Mouse (Mus musculus): ENCODE data around the gene Ankrd1. TPM values are rescaled to one million over a fixed set of nuclear protein-coding genes. Genes with fewer than 3 reads are reported as not detected.

Ankrd1 gene
- polyA plus RNA-seq, 1 experiment from 2014 or later = 665 TPM

DNA sequence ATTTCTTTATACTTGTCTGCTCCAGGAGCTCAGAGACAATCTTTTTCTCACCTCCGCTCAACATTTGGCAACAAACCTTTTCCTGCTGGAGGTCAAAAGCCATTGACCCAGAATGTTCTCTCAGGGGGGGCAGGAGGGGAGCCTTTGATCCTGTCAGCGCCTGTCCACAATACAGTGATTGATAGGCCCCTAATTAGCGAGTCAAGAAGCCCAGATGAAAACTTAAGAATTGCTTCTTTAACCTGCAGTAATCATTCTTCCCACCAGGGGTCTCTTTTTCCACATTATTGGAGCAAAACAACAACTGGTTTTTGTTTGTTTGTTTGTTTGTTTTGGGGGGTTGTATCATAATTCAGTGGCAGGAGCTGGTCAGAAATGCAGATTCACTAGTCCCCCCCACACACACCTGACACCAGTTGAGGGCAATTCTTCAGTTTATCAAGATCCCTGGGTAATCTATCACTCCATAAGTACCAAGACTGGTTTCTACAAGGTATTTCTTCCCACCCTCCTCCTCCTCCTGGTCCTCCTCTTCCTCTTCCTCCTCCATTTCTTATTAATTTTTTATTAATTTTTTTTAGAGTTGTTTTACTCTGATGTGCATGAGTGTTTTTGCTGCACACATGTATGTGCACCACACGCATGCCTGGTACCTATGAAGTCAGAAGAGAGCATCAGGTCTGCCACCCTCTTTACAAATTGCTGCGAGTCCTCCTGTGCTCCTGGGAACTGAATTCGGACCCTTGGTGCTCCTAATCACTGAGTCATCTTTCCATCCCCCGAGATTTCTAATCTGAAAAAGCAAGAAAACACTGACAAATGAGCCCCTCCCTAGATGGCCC lies 8.6 kb downstream of the Ankrd1 start:
- POLR2A ChIA-PET = interaction anchor here (0.6 kb wide), 1 partner anchor 362 kb away, joined by 3 read pairs; no protein-coding TSS in a partner anchor
- peak; percentile 71 for TF ChIP-seq CTCF (IDR thresholded peaks at IDR 0.05)
- in situ Hi-C loops (cut with MboI; ENCODE audit: low pct_unique_long_range_greater_than_20kb) = loop anchor here (5.0 to 10.0 kb wide), 2 partner anchors 36 to 814 kb away; partner anchors contain the start of gene Btaf1
- no peaks in the 10 kb centered on the region for H3K27me3 ChIP-seq
- DNase-seq (ENCODE audit: low read depth, low spot score) (no peak), ATAC-seq (peak; percentile 38)
- CTCF ChIA-PET = interaction anchor here (0.6 to 1.6 kb wide), 8 partner anchors 11 to 333 kb away, joined by 3 to 7 read pairs (median 3); no protein-coding TSS in a partner anchor

DNA sequence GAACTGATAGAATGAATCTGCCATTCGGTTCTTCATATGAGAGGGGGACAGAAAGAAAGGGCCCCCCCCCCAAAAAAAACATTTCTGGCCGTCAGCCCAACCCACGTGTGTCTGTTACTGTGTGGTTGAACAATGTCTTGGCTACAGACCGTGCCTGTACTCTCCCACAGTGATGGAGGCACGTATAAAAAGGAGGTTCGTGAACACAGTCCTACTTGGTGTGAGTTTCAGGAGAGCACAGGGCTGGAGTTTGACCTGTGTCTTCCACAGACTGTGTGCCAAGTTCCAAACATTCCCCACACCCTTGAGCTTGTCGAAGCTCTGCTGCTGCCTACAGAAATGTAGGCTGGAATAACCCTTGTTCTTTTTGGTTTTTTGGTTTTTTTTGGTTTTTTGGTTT lies 9.4 kb downstream of the Ankrd1 start:
- DNase-seq (ENCODE audit: low read depth, low spot score) (no peak), ATAC-seq (peak; percentile 33)
- POLR2A ChIA-PET = interaction anchor here (0.6 kb wide), 1 partner anchor 363 kb away, joined by 3 read pairs; no protein-coding TSS in a partner anchor
- CTCF ChIA-PET = interaction anchor here (0.7 to 1.6 kb wide), 6 partner anchors 10 to 331 kb away, joined by 3 to 7 read pairs (median 4); no protein-coding TSS in a partner anchor
- no peaks in the 10 kb centered on the region for H3K27me3 ChIP-seq
- TF ChIP-seq CTCF (IDR thresholded peaks at IDR 0.05) = no peak
- in situ Hi-C loops (cut with MboI; ENCODE audit: low pct_unique_long_range_greater_than_20kb) = loop anchor here (5.0 to 10.0 kb wide), 2 partner anchors 37 to 814 kb away; partner anchors contain the start of gene Btaf1

DNA sequence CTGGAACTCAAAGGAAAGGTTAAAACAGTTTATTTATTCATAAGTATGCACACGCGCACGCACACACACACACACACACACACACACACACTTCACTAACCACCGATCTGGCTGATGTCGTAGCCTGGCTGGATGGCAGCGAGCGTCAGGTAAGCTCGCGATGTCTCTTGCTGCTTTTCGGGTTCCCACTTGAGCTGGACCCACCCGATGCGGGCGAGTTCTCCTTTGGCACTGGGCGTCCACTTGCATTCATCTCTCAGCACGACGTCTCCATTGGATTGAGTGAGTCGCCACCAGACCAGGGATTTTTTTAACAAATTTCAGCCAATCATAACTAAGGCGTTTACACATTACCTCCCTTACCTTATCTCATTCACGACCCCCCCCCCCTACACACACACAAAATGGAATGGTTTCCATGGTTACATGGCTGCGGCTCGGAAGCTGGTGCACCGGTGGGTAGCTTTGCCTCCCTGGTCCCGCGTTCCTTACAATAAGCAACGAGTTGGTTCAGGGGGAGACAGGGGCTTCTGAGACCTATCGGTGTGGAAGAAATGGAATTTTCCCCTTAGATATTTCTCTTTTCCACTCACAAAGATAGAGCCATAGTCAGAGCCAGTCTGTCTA lies 10.5 kb downstream of the Ankrd1 start:
- ChIA-PET CTCF (interaction anchor here (1.3 to 1.6 kb wide), 2 partner anchors 15 to 75 kb away, joined by 4 read pairs; no protein-coding TSS in a partner anchor), POLR2A (no interaction called here)
- no peaks in the 10 kb centered on the region for H3K27me3 ChIP-seq
- in situ Hi-C loops (cut with MboI; ENCODE audit: low pct_unique_long_range_greater_than_20kb) = loop anchor here (5.0 kb wide), 1 partner anchor 333 kb away; no protein-coding TSS in a partner anchor
- no peak for TF ChIP-seq CTCF (IDR thresholded peaks at IDR 0.05)
- ATAC-seq = no peak
- no peak for DNase-seq (ENCODE audit: low read depth, low spot score)

DNA sequence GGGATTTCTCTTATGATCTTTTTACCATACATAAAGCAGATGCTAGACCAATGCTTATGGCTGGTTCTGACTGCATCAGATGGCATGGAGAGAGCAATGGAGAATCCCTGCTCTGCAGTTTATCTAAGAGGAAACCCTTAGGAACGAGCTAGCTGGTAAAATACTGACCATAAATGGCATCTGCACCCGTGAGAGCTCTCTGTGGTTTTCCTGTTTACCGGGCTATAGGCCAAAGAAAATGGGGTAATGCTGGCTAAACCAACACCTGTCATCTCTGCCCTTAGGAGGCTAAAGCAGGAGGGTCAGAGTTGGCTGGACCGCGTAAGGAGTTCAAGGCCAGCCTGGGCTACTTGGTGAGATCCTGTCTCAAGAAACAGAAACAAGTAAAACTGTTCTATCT lies 16.0 kb downstream of the Ankrd1 start:
- no peaks in the 10 kb centered on the region for H3K27me3 ChIP-seq
- no peak for TF ChIP-seq CTCF (IDR thresholded peaks at IDR 0.05)
- in situ Hi-C loops (cut with MboI; ENCODE audit: low pct_unique_long_range_greater_than_20kb) = no loop called here
- DNase-seq (ENCODE audit: low read depth, low spot score) (no peak), ATAC-seq (no peak)
- ChIA-PET POLR2A (no interaction called here), CTCF (interaction anchor here (1.9 kb wide), 1 partner anchor 13 kb away, joined by 7 read pairs; no protein-coding TSS in a partner anchor)

DNA sequence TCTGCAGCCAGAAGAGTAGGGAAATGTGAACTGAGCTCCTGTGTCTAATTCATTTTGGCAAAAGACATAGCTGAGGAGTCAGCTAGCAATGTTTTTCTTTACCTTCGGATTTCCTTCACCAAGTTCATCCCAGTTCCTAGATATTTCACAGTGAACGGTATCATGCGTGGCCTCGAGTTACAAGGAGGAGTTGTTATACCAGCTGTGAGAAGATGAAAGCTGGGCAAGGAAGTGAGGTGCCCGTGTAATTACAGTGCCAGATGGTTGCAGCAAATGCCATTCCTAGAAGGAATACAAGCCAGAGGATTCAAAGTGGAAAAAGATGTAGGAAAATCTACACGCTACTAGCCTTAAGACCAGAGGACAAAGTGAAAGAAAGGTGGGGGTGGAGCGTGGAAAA lies 21.0 kb downstream of the Ankrd1 start:
- ATAC-seq = no peak
- no peak for TF ChIP-seq CTCF (IDR thresholded peaks at IDR 0.05)
- DNase-seq (ENCODE audit: low read depth, low spot score) = no peak
- H3K27me3 ChIP-seq = no peaks in the 10 kb centered on the region
- ChIA-PET CTCF (interaction anchor here (1.2 kb wide), 2 partner anchors 16 to 69 kb away, joined by 3 read pairs; no protein-coding TSS in a partner anchor), POLR2A (no interaction called here)
- in situ Hi-C loops (cut with MboI; ENCODE audit: low pct_unique_long_range_greater_than_20kb) = loop anchor here (25.0 kb wide), 1 partner anchor 1437 kb away; no protein-coding TSS in a partner anchor

DNA sequence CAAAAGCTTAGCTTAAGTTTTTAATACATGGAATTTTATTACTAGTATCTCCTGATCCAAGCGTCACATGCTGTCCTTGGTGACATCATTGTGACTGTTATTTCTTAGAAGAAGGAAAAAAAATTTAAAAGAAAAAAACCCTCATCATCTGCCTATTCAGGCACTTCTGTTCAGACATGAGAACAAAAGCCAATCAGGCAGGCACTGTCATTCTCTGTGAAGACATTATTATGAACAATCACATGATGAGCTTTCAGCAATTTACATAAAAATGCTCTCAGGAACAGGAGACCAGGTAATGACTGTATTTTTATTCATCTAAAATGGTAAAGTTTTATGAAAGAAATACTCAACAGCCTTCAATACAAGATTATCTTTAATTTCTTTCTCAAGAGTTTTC lies 21.6 kb downstream of the Ankrd1 start:
- ATAC-seq = no peak
- no peak for TF ChIP-seq CTCF (IDR thresholded peaks at IDR 0.05)
- in situ Hi-C loops (cut with MboI; ENCODE audit: low pct_unique_long_range_greater_than_20kb) = loop anchor here (25.0 kb wide), 1 partner anchor 1436 kb away; no protein-coding TSS in a partner anchor
- ChIA-PET POLR2A (no interaction called here), CTCF (interaction anchor here (1.2 kb wide), 2 partner anchors 16 to 69 kb away, joined by 3 read pairs; no protein-coding TSS in a partner anchor)
- H3K27me3 ChIP-seq = no peaks in the 10 kb centered on the region
- DNase-seq (ENCODE audit: low read depth, low spot score) = no peak

DNA sequence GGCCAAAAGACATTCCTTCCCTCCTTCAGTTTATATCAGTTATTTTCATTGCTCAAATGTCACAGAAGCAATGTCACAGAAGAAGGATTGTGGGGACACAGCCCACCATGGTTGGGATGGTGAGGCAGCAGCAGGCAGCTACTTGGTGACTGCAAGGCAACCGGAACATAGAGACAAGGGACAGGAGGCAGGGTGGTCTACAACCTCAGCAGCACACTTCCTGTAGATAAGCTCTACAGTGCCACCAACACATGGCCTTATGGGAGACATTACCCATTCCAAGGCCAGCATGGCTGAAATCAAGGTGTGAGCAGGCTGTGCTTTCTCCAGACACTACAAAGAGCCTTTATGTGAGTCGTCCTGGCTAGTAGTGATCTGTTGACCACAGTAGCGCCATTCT lies 22.7 kb downstream of the Ankrd1 start:
- in situ Hi-C loops (cut with MboI; ENCODE audit: low pct_unique_long_range_greater_than_20kb) = loop anchor here (25.0 kb wide), 1 partner anchor 1435 kb away; no protein-coding TSS in a partner anchor
- ChIA-PET CTCF (no interaction called here), POLR2A (interaction anchor here (0.9 kb wide), 1 partner anchor 971 kb away, joined by 3 read pairs; no protein-coding TSS in a partner anchor)
- H3K27me3 ChIP-seq = no peaks in the 10 kb centered on the region
- ATAC-seq (no peak), DNase-seq (ENCODE audit: low read depth, low spot score) (no peak)
- no peak for TF ChIP-seq CTCF (IDR thresholded peaks at IDR 0.05)

DNA sequence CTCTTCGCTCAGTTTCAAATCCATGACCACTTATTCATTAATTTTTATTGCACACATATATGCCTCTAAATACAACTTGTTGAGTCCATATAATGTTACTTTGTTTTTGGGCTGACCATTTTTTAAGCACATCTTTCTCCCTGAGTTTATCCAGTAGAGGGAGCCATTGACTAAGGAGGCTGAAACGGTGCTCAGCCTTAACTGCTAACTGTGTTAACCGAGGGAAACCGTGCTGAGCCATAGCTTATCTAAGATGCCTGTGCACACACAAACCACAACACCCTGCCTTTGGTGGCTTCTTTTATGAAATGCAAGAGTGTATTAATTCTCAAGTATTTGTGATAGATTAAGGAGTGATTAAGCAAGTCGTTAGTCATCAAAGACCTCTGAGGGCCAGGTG lies 29.1 kb downstream of the Ankrd1 start:
- no peaks in the 10 kb centered on the region for H3K27me3 ChIP-seq
- no peak for DNase-seq (ENCODE audit: low read depth, low spot score)
- ChIA-PET CTCF (interaction anchor here (0.7 to 2.4 kb wide), 16 partner anchors 12 to 965 kb away, joined by 3 to 10 read pairs (median 4); no protein-coding TSS in a partner anchor), POLR2A (interaction anchor here (1.7 kb wide), 1 partner anchor 25 kb away, joined by 3 read pairs; no protein-coding TSS in a partner anchor)
- in situ Hi-C loops (cut with MboI; ENCODE audit: low pct_unique_long_range_greater_than_20kb) = loop anchor here (25.0 kb wide), 1 partner anchor 1428 kb away; no protein-coding TSS in a partner anchor
- ATAC-seq = peak; percentile 79
- TF ChIP-seq CTCF (IDR thresholded peaks at IDR 0.05) = peak; percentile 80

DNA sequence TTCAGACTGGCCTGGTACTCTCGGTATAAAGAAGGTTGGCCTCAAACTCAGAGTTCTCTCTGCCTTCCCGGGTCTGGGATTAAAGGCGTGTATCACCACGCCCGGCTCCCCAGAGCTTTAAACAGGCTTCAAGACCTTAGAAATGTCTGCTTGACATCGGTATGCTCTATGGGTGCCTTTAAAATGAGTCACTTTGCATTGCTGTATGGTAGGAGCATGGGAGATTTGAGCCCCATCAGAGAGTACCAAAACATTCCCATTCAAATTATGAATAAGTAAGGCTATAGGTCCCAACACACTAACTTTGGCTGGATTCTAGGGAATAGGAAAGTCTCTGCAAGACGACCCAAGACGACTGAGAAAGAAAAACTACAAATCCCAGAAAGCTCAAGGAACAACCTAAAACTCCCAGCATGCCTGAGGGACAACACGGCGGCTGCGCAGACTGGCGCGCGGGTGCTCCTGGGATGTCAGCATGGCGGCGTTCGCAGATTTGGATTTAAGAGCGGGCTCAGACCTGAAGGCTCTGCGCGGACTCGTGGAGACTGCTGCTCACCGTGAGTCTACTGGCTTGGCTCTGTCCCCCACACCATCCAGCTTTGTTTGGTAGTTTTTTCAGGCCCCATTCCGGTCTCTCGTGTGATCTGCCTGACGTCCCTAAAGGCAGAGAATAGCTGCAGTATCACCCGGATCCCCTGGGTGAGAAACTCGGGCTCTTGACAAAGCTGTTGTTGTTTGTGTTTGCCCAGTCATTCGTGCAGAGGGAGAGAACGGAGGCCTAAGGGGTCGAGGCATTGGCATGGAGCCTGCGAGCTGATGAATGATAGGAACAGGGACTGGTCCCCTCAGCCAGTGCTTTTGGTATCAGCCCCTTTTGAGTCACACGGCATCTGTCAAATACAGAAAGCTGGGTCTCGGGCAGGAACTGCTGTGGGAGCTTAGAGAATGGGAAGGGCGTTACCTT lies 36.4 kb downstream of the Ankrd1 start, which contains the start of gene Rpp30:
Rpp30 (plus strand) TSS at position 455 of the 964 bp plus-strand sequence.
- peak; percentile 38 for DNase-seq (ENCODE audit: low read depth, low spot score)
- TF ChIP-seq CTCF (IDR thresholded peaks at IDR 0.05) = no peak
- in situ Hi-C loops (cut with MboI; ENCODE audit: low pct_unique_long_range_greater_than_20kb) = loop anchor here (25.0 kb wide), 1 partner anchor 1421 kb away; no protein-coding TSS in a partner anchor
- peak; percentile 85 for ATAC-seq
- peaks cover 29% of the 10 kb centered on the region for H3K27me3 ChIP-seq
- CTCF ChIA-PET = interaction anchor here (0.6 to 1.9 kb wide), 6 partner anchors 10 to 1093 kb away, joined by 3 to 6 read pairs (median 4); no protein-coding TSS in a partner anchor
- POLR2A ChIA-PET = interaction anchor here (0.9 kb wide), 1 partner anchor 350 kb away, joined by 3 read pairs; no protein-coding TSS in a partner anchor

Measured in Patski (cell line).